Mouse (Mus musculus): ENCODE results near the gene Gm4302. TPM values are rescaled to one million over a fixed set of nuclear protein-coding genes. Genes with fewer than 3 reads are reported as not detected.

The Gm4302 gene
- polyA plus RNA-seq (2015; fragmentation: Nextera tagmentation; extraction: Ambion mirVana), result not detected in 2 replicates

DNA sequence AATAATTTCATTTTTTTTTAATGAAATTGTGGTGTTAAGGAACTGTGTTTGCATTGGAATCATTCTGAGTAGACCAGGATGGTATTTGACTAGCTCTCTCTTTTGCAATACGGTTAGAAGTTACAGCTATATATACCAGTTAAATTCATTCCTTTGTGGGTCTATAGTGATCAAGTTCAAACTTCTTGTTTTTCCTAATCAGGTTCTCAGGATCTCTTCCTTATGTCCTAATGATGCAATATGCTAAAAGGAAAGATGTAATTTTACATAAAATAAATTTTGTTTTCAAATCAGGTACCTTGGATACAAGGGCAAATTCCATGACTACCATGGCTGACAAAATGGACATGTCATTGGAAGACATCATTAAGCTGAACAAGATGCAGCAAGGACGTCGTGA lies at the start of gene Gm4302:
Gene Gm4302 (plus strand): TSS at position 301 of the 400 bp plus-strand sequence.

DNA sequence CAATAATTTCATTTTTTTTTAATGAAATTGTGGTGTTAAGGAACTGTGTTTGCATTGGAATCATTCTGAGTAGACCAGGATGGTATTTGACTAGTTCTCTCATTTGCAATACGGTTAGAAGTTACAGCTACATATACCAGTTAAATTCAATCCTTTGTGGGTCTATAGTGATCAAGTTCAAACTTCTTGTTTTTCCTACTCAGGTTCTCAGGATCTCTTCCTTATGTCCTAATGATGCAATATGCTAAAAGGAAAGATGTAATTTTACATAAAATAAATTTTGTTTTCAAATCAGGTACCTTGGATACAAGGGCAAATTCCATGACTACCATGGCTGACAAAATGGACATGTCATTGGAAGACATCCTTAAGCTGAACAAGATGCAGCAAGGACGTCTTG lies 5.3 kb upstream of the Gm4302 start, which contains the start of gene Gm4301:
Gene Gm4301 (plus strand): TSS at position 301 of the 400 bp plus-strand sequence.

DNA sequence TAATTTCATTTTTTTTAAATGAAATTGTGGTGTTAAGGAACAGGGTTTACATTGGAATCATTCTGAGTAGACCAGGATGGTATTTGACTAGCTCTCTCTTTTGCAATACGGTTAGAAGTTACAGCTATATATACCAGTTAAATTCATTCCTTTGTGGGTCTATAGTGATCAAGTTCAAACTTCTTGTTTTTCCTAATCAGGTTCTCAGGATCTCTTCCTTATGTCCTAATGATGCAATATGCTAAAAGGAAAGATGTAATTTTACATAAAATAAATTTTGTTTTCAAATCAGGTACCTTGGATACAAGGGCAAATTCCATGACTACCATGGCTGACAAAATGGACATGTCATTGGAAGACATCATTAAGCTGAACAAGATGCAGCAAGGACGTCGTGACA lies 5.0 kb downstream of the Gm4302 start, which contains the start of gene Gm4303:
Gene Gm4303 (plus strand): TSS at position 301 of the 400 bp plus-strand sequence.

DNA sequence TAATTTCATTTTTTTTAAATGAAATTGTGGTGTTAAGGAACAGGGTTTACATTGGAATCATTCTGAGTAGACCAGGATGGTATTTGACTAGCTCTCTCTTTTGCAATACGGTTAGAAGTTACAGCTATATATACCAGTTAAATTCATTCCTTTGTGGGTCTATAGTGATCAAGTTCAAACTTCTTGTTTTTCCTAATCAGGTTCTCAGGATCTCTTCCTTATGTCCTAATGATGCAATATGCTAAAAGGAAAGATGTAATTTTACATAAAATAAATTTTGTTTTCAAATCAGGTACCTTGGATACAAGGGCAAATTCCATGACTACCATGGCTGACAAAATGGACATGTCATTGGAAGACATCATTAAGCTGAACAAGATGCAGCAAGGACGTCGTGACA lies 10.2 kb downstream of the Gm4302 start, which contains the start of gene Gm4305:
Gene Gm4305 (plus strand): TSS at position 301 of the 400 bp plus-strand sequence.

DNA sequence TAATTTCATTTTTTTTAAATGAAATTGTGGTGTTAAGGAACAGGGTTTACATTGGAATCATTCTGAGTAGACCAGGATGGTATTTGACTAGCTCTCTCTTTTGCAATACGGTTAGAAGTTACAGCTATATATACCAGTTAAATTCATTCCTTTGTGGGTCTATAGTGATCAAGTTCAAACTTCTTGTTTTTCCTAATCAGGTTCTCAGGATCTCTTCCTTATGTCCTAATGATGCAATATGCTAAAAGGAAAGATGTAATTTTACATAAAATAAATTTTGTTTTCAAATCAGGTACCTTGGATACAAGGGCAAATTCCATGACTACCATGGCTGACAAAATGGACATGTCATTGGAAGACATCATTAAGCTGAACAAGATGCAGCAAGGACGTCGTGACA lies 20.4 kb downstream of the Gm4302 start, which contains the start of gene Gm4307:
Gene Gm4307 (plus strand): TSS at position 301 of the 400 bp plus-strand sequence.

DNA sequence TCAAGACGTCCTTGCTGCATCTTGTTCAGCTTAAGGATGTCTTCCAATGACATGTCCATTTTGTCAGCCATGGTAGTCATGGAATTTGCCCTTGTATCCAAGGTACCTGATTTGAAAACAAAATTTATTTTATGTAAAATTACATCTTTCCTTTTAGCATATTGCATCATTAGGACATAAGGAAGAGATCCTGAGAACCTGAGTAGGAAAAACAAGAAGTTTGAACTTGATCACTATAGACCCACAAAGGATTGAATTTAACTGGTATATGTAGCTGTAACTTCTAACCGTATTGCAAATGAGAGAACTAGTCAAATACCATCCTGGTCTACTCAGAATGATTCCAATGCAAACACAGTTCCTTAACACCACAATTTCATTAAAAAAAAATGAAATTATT lies 41.8 kb downstream of the Gm4302 start, which contains the start of gene Gm4312:
Gene Gm4312 (minus strand): TSS at position 101 of the 400 bp plus-strand sequence.

Other genes starting within 250 kb of the Gm4302 start
- gene Gm4301, start 5.2 kb upstream of the Gm4302 start, polyA plus RNA-seq (2015; fragmentation: Nextera tagmentation; extraction: Ambion mirVana), result not detected in 2 replicates
- gene Gm4303, start 5.1 kb downstream of the Gm4302 start, polyA plus RNA-seq (2015; fragmentation: Nextera tagmentation; extraction: Ambion mirVana), result not detected in 2 replicates
- not detected in 2 replicates for gene Gm4305, start 10.3 kb downstream of the Gm4302 start, polyA plus RNA-seq (2015; fragmentation: Nextera tagmentation; extraction: Ambion mirVana)
- not detected in 2 replicates for gene Gm4307, start 20.5 kb downstream of the Gm4302 start, polyA plus RNA-seq (2015; fragmentation: Nextera tagmentation; extraction: Ambion mirVana)
- not detected in 2 replicates for gene Gm4312, start 41.7 kb downstream of the Gm4302 start, polyA plus RNA-seq (2015; fragmentation: Nextera tagmentation; extraction: Ambion mirVana)
- 5.5 and 6.0 TPM in 2 replicates for gene Tmtc3, start 146.5 kb downstream of the Gm4302 start, polyA plus RNA-seq (2015; fragmentation: Nextera tagmentation; extraction: Ambion mirVana)
- gene Cep290, start 146.7 kb downstream of the Gm4302 start, polyA plus RNA-seq (2015; fragmentation: Nextera tagmentation; extraction: Ambion mirVana), result 1.3 TPM in 2 replicates
- 5.0 and 5.7 TPM in 2 replicates for gene 4930430F08Rik, start 249.6 kb downstream of the Gm4302 start, polyA plus RNA-seq (2015; fragmentation: Nextera tagmentation; extraction: Ambion mirVana)
- gene 1700017N19Rik, start 249.6 kb downstream of the Gm4302 start, polyA plus RNA-seq (2015; fragmentation: Nextera tagmentation; extraction: Ambion mirVana), result not detected in 2 replicates

Measured in skeletal muscle tissue, postnatal 0 days (tissue).